Mouse (Mus musculus): Measurements from ENCODE around the gene Ccl17.

- TF ChIP-seq CTCF (IDR thresholded peaks at IDR 0.05; ENCODE audit: low read depth) = no peak
- TF ChIP-seq EP300 (IDR thresholded peaks at IDR 0.05; ENCODE audit: low read depth) = no peak
Observed at GRCm38 (mm10) chr8:94836456-94837240, 26.4 kb downstream of the Ccl17 start.

All from liver, postnatal 0 days (tissue).